Mouse (Mus musculus) midbrain, embryonic 16.5 days (tissue): Measurements from ENCODE around the gene Kcnma1. TPM values are rescaled to one million over a fixed set of nuclear protein-coding genes. Genes with fewer than 3 reads are reported as not detected.

ENCODE experiments used
- ATAC-seq: fragments of 200-750 bp; cut with Nextera tagmentation; 2 replicates; pipeline ENCODE4 v1.8.0; 2017; ENCODE audit warnings: moderate TSS enrichment
- H3K27ac ChIP-seq: fragments of 300-500 bp; sonication (generic); 2 replicates; pipeline ENCODE4 v1.5.1; 2014; ENCODE audit warnings: mild to moderate bottlenecking, low read length, mixed read lengths
- H3K27me3 ChIP-seq: fragments of 300-500 bp; sonication (generic); 2 replicates; pipeline ENCODE4 v1.6.1; 2014; ENCODE audit warnings: low read depth, low read length, mixed read lengths; ENCODE audit not compliant: control insufficient read depth, insufficient read depth
- H3K36me3 ChIP-seq: fragments of 300-500 bp; sonication (generic); 2 replicates; pipeline ENCODE4 v1.6.1; 2014; ENCODE audit warnings: mild to moderate bottlenecking, low read length, moderate library complexity, mixed read lengths; ENCODE audit not compliant: control insufficient read depth, insufficient read depth
- H3K4me1 ChIP-seq: fragments of 300-500 bp; sonication (generic); 2 replicates; pipeline ENCODE4 v1.6.1; 2014; ENCODE audit warnings: mild to moderate bottlenecking, low read length, mixed read lengths; ENCODE audit not compliant: control insufficient read depth, insufficient read depth
- H3K4me2 ChIP-seq: fragments of 300-500 bp; sonication (generic); 2 replicates; pipeline ENCODE4 v1.6.1; 2014; ENCODE audit warnings: mild to moderate bottlenecking, low read length, mixed read lengths
- H3K4me3 ChIP-seq: fragments of 300-500 bp; sonication (generic); 2 replicates; pipeline ENCODE4 v1.5.1; 2014; ENCODE audit warnings: low read depth, mild to moderate bottlenecking, low read length, moderate library complexity, mixed read lengths
- H3K9ac ChIP-seq: fragments of 300-500 bp; sonication (generic); 2 replicates; pipeline ENCODE4 v1.6.1; 2014; ENCODE audit warnings: low read depth, low read length, mixed read lengths
- H3K9me3 ChIP-seq: fragments of 300-500 bp; sonication (generic); replicated peaks from 2 replicates; pipeline ENCODE4 v1.6.1; 2014; ENCODE audit warnings: mild to moderate bottlenecking, low read length, mixed read lengths; ENCODE audit not compliant: control insufficient read depth, poor library complexity, severe bottlenecking
- WGBS: fragments of 180-500 bp; shearing (Covaris S2); extraction: QIAGEN DNeasy Blood & Tissue Kit; methylation state at CpG from one replicate; pipeline ENCODE4 v1.1.7; 2014; 5-methylcytosine and 5-hydroxymethylcytosine counted together
- polyA plus RNA-seq: library from polyadenylated mRNA; unstranded; fragments of >200 nt; fragmentation: Nextera tagmentation; extraction: Ambion mirVana; gene quantifications from 2 replicates; pipeline ENCODE4 v1.2.1, GENCODE M21; 2015

The Kcnma1 gene
- polyA plus RNA-seq, 1 experiment from 2014 or later: 18.4 TPM

- no peak overlapping the region for H3K4me2 ChIP-seq
- no peak overlapping the region for H3K4me3 ChIP-seq
- H3K36me3 ChIP-seq: no peaks in the 10 kb centered on the region
- peaks cover 2% of the 10 kb centered on the region; the same call in 1 of the 2 replicates for H3K4me1 ChIP-seq
- ATAC-seq: no peak
- no peak overlapping the region for H3K27ac ChIP-seq
- no peak overlapping the region for H3K9ac ChIP-seq
- WGBS: 87% methylated on average over 2 of the region's 2 CpGs
- no peaks in the 10 kb centered on the region for H3K9me3 ChIP-seq
- H3K27me3 ChIP-seq: no peaks in the 10 kb centered on the region
Measured at GRCm38 (mm10) chr14:23300443-23300842, 713.8 kb downstream of the Kcnma1 start.

GRCm38 (mm10) chr14:23290634-23291033, 723.7 kb downstream of the Kcnma1 start:
- H3K9me3 ChIP-seq: no peaks in the 10 kb centered on the region
- no peaks in the 10 kb centered on the region for H3K36me3 ChIP-seq
- no peaks in the 10 kb centered on the region for H3K4me1 ChIP-seq
- H3K27ac ChIP-seq: no peak overlapping the region
- no peak overlapping the region for H3K9ac ChIP-seq
- ATAC-seq: no peak
- no peak overlapping the region for H3K4me3 ChIP-seq
- H3K27me3 ChIP-seq: no peaks in the 10 kb centered on the region
- no peak overlapping the region for H3K4me2 ChIP-seq
- 85% methylated on average over 2 of the region's 2 CpGs for WGBS

DNA sequence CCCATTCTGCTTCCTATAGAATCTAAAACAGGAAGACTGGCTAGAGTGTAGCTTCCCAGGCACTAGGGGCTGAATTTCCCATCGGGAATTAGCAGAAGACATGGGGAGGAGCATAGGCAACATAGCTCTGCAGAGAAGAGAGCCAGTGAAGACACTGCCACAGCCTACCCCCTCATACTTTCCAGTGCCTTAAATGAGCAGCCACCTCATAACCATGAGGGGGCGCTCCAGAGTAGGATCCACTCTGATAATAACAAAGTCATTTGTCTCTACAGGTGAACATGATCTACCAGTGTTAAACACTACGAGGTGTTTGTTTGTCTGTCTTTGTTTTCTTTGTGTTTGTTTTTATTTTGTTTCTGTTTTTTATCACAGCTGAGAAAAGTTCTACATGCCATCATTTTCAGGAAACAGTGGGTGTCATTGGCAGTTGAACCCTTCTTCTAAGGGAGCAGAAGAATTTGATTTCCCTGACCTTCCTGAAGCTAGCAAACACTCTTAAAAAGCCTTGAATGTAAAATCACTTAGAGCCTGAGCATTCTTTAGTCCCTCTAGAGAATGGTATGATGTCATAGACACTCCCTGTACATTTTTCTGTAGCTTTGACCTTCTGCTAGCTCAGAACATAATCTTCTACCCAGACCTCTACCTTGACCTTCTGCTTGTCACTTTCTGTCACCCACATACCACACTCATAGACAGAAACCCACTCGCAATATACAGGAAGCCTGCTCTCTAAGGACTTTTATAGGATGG, 747.6 kb downstream of the Kcnma1 start:
- no peaks in the 10 kb centered on the region for H3K36me3 ChIP-seq
- H3K9ac ChIP-seq: no peak overlapping the region
- no peaks in the 10 kb centered on the region for H3K9me3 ChIP-seq
- no peak overlapping the region for H3K4me2 ChIP-seq
- H3K27me3 ChIP-seq: no peaks in the 10 kb centered on the region
- no peak overlapping the region for H3K4me3 ChIP-seq
- no peak overlapping the region for H3K27ac ChIP-seq
- WGBS: 54% methylated on average over 4 of the region's 4 CpGs
- ATAC-seq: no peak
- H3K4me1 ChIP-seq: no peaks in the 10 kb centered on the region

GRCm38 (mm10) chr14:23253154-23253553, 761.1 kb downstream of the Kcnma1 start:
- H3K27ac ChIP-seq: no peak overlapping the region
- H3K9ac ChIP-seq: no peak overlapping the region
- H3K4me2 ChIP-seq: no peak overlapping the region
- H3K4me3 ChIP-seq: no peak overlapping the region
- no peaks in the 10 kb centered on the region for H3K36me3 ChIP-seq
- no peak for ATAC-seq
- no peaks in the 10 kb centered on the region for H3K4me1 ChIP-seq
- H3K27me3 ChIP-seq: no peaks in the 10 kb centered on the region
- WGBS: 88% methylated on average over 4 of the region's 4 CpGs
- no peaks in the 10 kb centered on the region for H3K9me3 ChIP-seq

GRCm38 (mm10) chr14:23244446-23244845, 769.8 kb downstream of the Kcnma1 start:
- H3K9ac ChIP-seq: no peak overlapping the region
- H3K4me3 ChIP-seq: no peak overlapping the region
- H3K27ac ChIP-seq: no peak overlapping the region
- H3K4me1 ChIP-seq: no peaks in the 10 kb centered on the region
- no peak for ATAC-seq
- no peaks in the 10 kb centered on the region for H3K27me3 ChIP-seq
- H3K4me2 ChIP-seq: no peak overlapping the region
- WGBS: 85% methylated on average over 5 of the region's 5 CpGs
- no peaks in the 10 kb centered on the region for H3K9me3 ChIP-seq
- no peaks in the 10 kb centered on the region for H3K36me3 ChIP-seq

- ATAC-seq: no peak
- no peak overlapping the region for H3K27ac ChIP-seq
- H3K4me3 ChIP-seq: no peak overlapping the region
Measured at GRCm38 (mm10) chr14:23243857-23244256, 770.4 kb downstream of the Kcnma1 start.

More at GRCm38 (mm10) chr14:23243857-23244256, 770.4 kb downstream of the Kcnma1 start:
- no peaks in the 10 kb centered on the region for H3K36me3 ChIP-seq
- no peak overlapping the region for H3K9ac ChIP-seq
- no peaks in the 10 kb centered on the region for H3K4me1 ChIP-seq
- H3K27me3 ChIP-seq: no peaks in the 10 kb centered on the region
- H3K4me2 ChIP-seq: no peak overlapping the region
- H3K9me3 ChIP-seq: no peaks in the 10 kb centered on the region

Other genes with a start within 250 kb of the Kcnma1 start
- 21.4 and 23.5 TPM in 2 replicates for gene Dlg5, start 231.4 kb upstream of the Kcnma1 start, polyA plus RNA-seq